In genomic region chr2:154549886-154550189, GRCm38 (mm10) we compare ENCODE assay signal across 11 mouse cellular contexts. TPM values are rescaled to one million over a fixed set of nuclear protein-coding genes. Genes with fewer than 3 reads are reported as not detected.
DNase-seq lines count a peak whose midpoint lies in the region; ATAC-seq and TF ChIP-seq lines count a peak whose summit lies in the region.
"Had no signal": no experiment of that assay in that cellular context is flagged by ENCODE, and none has a peak within 500 bp of the region (broad histone marks: within the 10 kb centered on the region; RNA-seq: fewer than 3 reads in every experiment).

No protein-coding gene starts in this region.

- TF ChIP-seq CTCF in ES-Bruce4 (IDR thresholded peaks at IDR 0.05; ENCODE audit: low read depth, low read length) = peak; percentile 4
- no peak for TF ChIP-seq CTCF in liver, postnatal 0 days (IDR thresholded peaks at IDR 0.05; ENCODE audit: low read depth)

- peak overlapping the region in 1 of 2 experiments; percentile 46; a peak in 2 of 4 replicates for H3K4me3 ChIP-seq in heart, embryonic 14.5 days (ENCODE audit: control insufficient read depth in 1 of 2, insufficient read depth in 1 of 2, low read depth in 1 of 2, low read length in 2 of 2)
- H3K4me3 ChIP-seq in ES-Bruce4 (ENCODE audit: low read depth, low read length) = no peak overlapping the region
- H3K4me3 ChIP-seq in hindbrain, embryonic 11.5 days (ENCODE audit: low read depth, low read length) = peak overlapping the region; percentile 29
- H3K4me3 ChIP-seq in liver, postnatal 0 days (ENCODE audit: low read depth, low read length) = peak overlapping the region; percentile 43

- TF ChIP-seq POLR2A in ES-Bruce4 (IDR thresholded peaks at IDR 0.05; ENCODE audit: insufficient read depth, low read length) = no peak

- H3K4me1 ChIP-seq in heart, embryonic 14.5 days (ENCODE audit: control insufficient read depth in 2 of 2, insufficient read depth in 2 of 2, low read length in 2 of 2) = peaks cover 15 to 24% of the 10 kb centered on the region in 2 experiments
- H3K4me1 ChIP-seq in ES-Bruce4 (ENCODE audit: control insufficient read depth, insufficient read depth, low read length) = peaks cover 2% of the 10 kb centered on the region
- peaks cover 9% of the 10 kb centered on the region; the same call in 1 of the 2 replicates for H3K4me1 ChIP-seq in hindbrain, embryonic 11.5 days (replicated peaks; ENCODE audit: control insufficient read depth, insufficient read depth, low read length)
- H3K4me1 ChIP-seq in liver, postnatal 0 days (ENCODE audit: insufficient read depth) = peaks cover 21% of the 10 kb centered on the region

- H3K36me3 ChIP-seq in heart, embryonic 14.5 days (ENCODE audit: control insufficient read depth, insufficient read depth, low read length) = no peaks in the 10 kb centered on the region
- no peaks in the 10 kb centered on the region for H3K36me3 ChIP-seq in ES-Bruce4 (ENCODE audit: control insufficient read depth, insufficient read depth, low read length, poor library complexity, severe bottlenecking)
- no peaks in the 10 kb centered on the region for H3K36me3 ChIP-seq in hindbrain, embryonic 11.5 days (ENCODE audit: control insufficient read depth, insufficient read depth, low read length)
- no peaks in the 10 kb centered on the region for H3K36me3 ChIP-seq in liver, postnatal 0 days (replicated peaks; ENCODE audit: insufficient read depth, low read length)

- no peak for TF ChIP-seq EP300 in ES-Bruce4 (IDR thresholded peaks at IDR 0.05; ENCODE audit: insufficient read depth, low read depth, low read length)
- TF ChIP-seq EP300 in liver, postnatal 0 days (IDR thresholded peaks at IDR 0.05; ENCODE audit: low read depth) = no peak

- no peaks in the 10 kb centered on the region for H3K9me3 ChIP-seq in heart, embryonic 14.5 days (ENCODE audit: control insufficient read depth, low read length)
- H3K9me3 ChIP-seq in ES-Bruce4 (replicated peaks; ENCODE audit: control insufficient read depth, insufficient read depth, low read length, poor library complexity, severe bottlenecking) = no peaks in the 10 kb centered on the region
- H3K9me3 ChIP-seq in hindbrain, embryonic 11.5 days (ENCODE audit: control insufficient read depth, low read length) = no peaks in the 10 kb centered on the region
- H3K9me3 ChIP-seq in liver, postnatal 0 days (ENCODE audit: low read length) = no peaks in the 10 kb centered on the region

- no peak overlapping the region for H3K9ac ChIP-seq in heart, embryonic 14.5 days (ENCODE audit: low read length)
- H3K9ac ChIP-seq in ES-Bruce4 (ENCODE audit: low read depth, poor library complexity, severe bottlenecking) = 0 out of 2 replicates have a peak overlapping the region, but pooled peaks have one; percentile 36
- H3K9ac ChIP-seq in hindbrain, embryonic 11.5 days (ENCODE audit: low read depth, low read length) = no peak overlapping the region
- H3K9ac ChIP-seq in liver, postnatal 0 days (replicated peaks) = 0 out of 2 replicates have a peak overlapping the region, but pooled peaks have one; percentile 35

- ATAC-seq in heart, embryonic 14.5 days (ENCODE audit: insufficient number of reproducible peaks, insufficient read depth, low FRiP score, low read depth) = no peak; the same call in 1 of the 2 replicates
- no peak for ATAC-seq in hindbrain, embryonic 11.5 days (ENCODE audit: low FRiP score)
- ATAC-seq in liver, postnatal 0 days = no peak
- ATAC-seq in granulocyte monocyte progenitor cell, adult 5-6 weeks (replicated peaks; ENCODE audit: poor library complexity, severe bottlenecking) = no peak
- ATAC-seq: CD4-positive, CD25-positive, alpha-beta regulatory T cell, adult 4 months had no signal

- 13% methylated on average over 20 of the region's 20 CpGs for WGBS in heart, embryonic 14.5 days
- 16% methylated on average over 20 of the region's 20 CpGs for WGBS in hindbrain, embryonic 11.5 days
- 16% methylated on average over 20 of the region's 20 CpGs for WGBS in liver, postnatal 0 days (ENCODE audit: insufficient replicate concordance)

- H3K27ac ChIP-seq in heart, embryonic 14.5 days (replicated peaks in 1 of 2; ENCODE audit: control insufficient read depth in 1 of 2, insufficient read depth in 1 of 2, low read depth in 2 of 2, low read length in 2 of 2) = no peak overlapping the region
- no peak overlapping the region for H3K27ac ChIP-seq in ES-Bruce4 (ENCODE audit: insufficient read depth, low read length)
- H3K27ac ChIP-seq in hindbrain, embryonic 11.5 days (ENCODE audit: low read depth, low read length) = no peak overlapping the region
- no peak overlapping the region for H3K27ac ChIP-seq in liver, postnatal 0 days (ENCODE audit: low read depth)

- peak overlapping the region; percentile 88 for H3K4me2 ChIP-seq in heart, embryonic 14.5 days (ENCODE audit: low read length)
- H3K4me2 ChIP-seq in hindbrain, embryonic 11.5 days (replicated peaks; ENCODE audit: low read depth, low read length) = peak overlapping the region; percentile 76
- peak overlapping the region; percentile 84 for H3K4me2 ChIP-seq in liver, postnatal 0 days (ENCODE audit: low read depth, low read length)

- peaks cover 25% of the 10 kb centered on the region for H3K27me3 ChIP-seq in heart, embryonic 14.5 days (ENCODE audit: control insufficient read depth, insufficient read depth, low read length)
- peaks cover 2% of the 10 kb centered on the region; the same call in 1 of the 2 replicates for H3K27me3 ChIP-seq in ES-Bruce4 (ENCODE audit: control insufficient read depth, insufficient read depth, low read length, poor library complexity, severe bottlenecking)
- H3K27me3 ChIP-seq in hindbrain, embryonic 11.5 days (ENCODE audit: control insufficient read depth, insufficient read depth, low read length) = peaks cover 12% of the 10 kb centered on the region; the same call in 1 of the 2 replicates
- H3K27me3 ChIP-seq in liver, postnatal 0 days (ENCODE audit: insufficient read depth, low read length) = peaks cover 22% of the 10 kb centered on the region

- no peak for DNase-seq in heart, adult 11 months
- DNase-seq in hindbrain, embryonic 11.5 days (ENCODE audit: low spot score) = no peak
- no peak for DNase-seq in liver, postnatal 0 days
- DNase-seq in cerebellum, adult 9-10 months = no peak
- DNase-seq in thymus, postnatal 10 days (ENCODE audit: low spot score in 2 of 2) = no peak

RNA-seq across cellular contexts. Expression of gene Actl10, which starts 1.7 kb away (rescaled TPM):
- 0.35 TPM in 1 of 2 replicates, not detected in the other for polyA plus RNA-seq in heart, embryonic 14.5 days (2014; fragmentation: Nextera tagmentation; extraction: Ambion mirVana)
- not detected in 2 replicates for polyA plus RNA-seq in ES-Bruce4 (2011; ENCODE audit: insufficient read depth, insufficient read length, low read depth, missing spikeins)
- 0.32 and 0.69 TPM in 2 replicates for polyA plus RNA-seq in hindbrain, embryonic 11.5 days (2014; fragmentation: Nextera tagmentation; extraction: Ambion mirVana)
- 0.07 TPM in 1 of 2 replicates, not detected in the other for polyA plus RNA-seq in liver, postnatal 0 days (2015; fragmentation: Nextera tagmentation; extraction: Ambion mirVana)
- not detected in 2 replicates for total RNA-seq in granulocyte monocyte progenitor cell, adult 5-6 weeks (2014; fragmentation: Nextera tagmentation)
- total RNA-seq in granulocyte monocyte progenitor cell, adult 5-6 weeks (2017) = not detected in 2 replicates
- total RNA-seq: gastrocnemius, postnatal 14 days had no signal
- polyA plus RNA-seq: CD4-positive, CD25-positive, alpha-beta regulatory T cell, adult 4 months; urinary bladder, adult 2 months had no signal

RNA-seq across cellular contexts. Expression of gene 1700003F12Rik, which starts 3.0 kb away (rescaled TPM):
- 0.42 and 0.50 TPM in 2 replicates for polyA plus RNA-seq in heart, embryonic 14.5 days (2014; fragmentation: Nextera tagmentation; extraction: Ambion mirVana)
- polyA plus RNA-seq in ES-Bruce4 (2011; ENCODE audit: insufficient read depth, insufficient read length, low read depth, missing spikeins) = not detected in 2 replicates
- 2.5 and 3.0 TPM in 2 replicates for polyA plus RNA-seq in hindbrain, embryonic 11.5 days (2014; fragmentation: Nextera tagmentation; extraction: Ambion mirVana)
- polyA plus RNA-seq in liver, postnatal 0 days (2015; fragmentation: Nextera tagmentation; extraction: Ambion mirVana) = 3.1 and 3.8 TPM in 2 replicates
- total RNA-seq in granulocyte monocyte progenitor cell, adult 5-6 weeks (2014; fragmentation: Nextera tagmentation) = not detected in 2 replicates
- not detected in 2 replicates for total RNA-seq in granulocyte monocyte progenitor cell, adult 5-6 weeks (2017)
- polyA plus RNA-seq: CD4-positive, CD25-positive, alpha-beta regulatory T cell, adult 4 months had no signal

RNA-seq across cellular contexts. Expression of gene Necab3, which starts 8.9 kb away (rescaled TPM):
- polyA plus RNA-seq in heart, embryonic 14.5 days (2014; fragmentation: Nextera tagmentation; extraction: Ambion mirVana) = 1.7 and 1.9 TPM in 2 replicates
- 4.0 and 5.1 TPM in 2 replicates for polyA plus RNA-seq in ES-Bruce4 (2011; ENCODE audit: insufficient read depth, insufficient read length, low read depth, missing spikeins)
- 10.8 and 12.5 TPM in 2 replicates for polyA plus RNA-seq in hindbrain, embryonic 11.5 days (2014; fragmentation: Nextera tagmentation; extraction: Ambion mirVana)
- 0.13 and 0.19 TPM in 2 replicates for polyA plus RNA-seq in liver, postnatal 0 days (2015; fragmentation: Nextera tagmentation; extraction: Ambion mirVana)
- 1.8 and 7.0 TPM in 2 replicates for total RNA-seq in granulocyte monocyte progenitor cell, adult 5-6 weeks (2014; fragmentation: Nextera tagmentation)
- 2.4 TPM in 1 of 2 replicates, not detected in the other for total RNA-seq in granulocyte monocyte progenitor cell, adult 5-6 weeks (2017)

RNA-seq across cellular contexts. Expression of gene E2f1, which starts 19.9 kb away (rescaled TPM):
- 7.2 and 8.6 TPM in 2 replicates for polyA plus RNA-seq in heart, embryonic 14.5 days (2014; fragmentation: Nextera tagmentation; extraction: Ambion mirVana)
- 27.0 and 28.0 TPM in 2 replicates for polyA plus RNA-seq in ES-Bruce4 (2011; ENCODE audit: insufficient read depth, insufficient read length, low read depth, missing spikeins)
- 13.0 and 16.9 TPM in 2 replicates for polyA plus RNA-seq in hindbrain, embryonic 11.5 days (2014; fragmentation: Nextera tagmentation; extraction: Ambion mirVana)
- 7.3 and 7.4 TPM in 2 replicates for polyA plus RNA-seq in liver, postnatal 0 days (2015; fragmentation: Nextera tagmentation; extraction: Ambion mirVana)
- 32.0 and 45.2 TPM in 2 replicates for total RNA-seq in granulocyte monocyte progenitor cell, adult 5-6 weeks (2014; fragmentation: Nextera tagmentation)
- total RNA-seq in granulocyte monocyte progenitor cell, adult 5-6 weeks (2017) = 7.5 and 9.9 TPM in 2 replicates

RNA-seq across cellular contexts. Expression of gene Pxmp4, which starts 53.7 kb away (rescaled TPM):
- polyA plus RNA-seq in heart, embryonic 14.5 days (2014; fragmentation: Nextera tagmentation; extraction: Ambion mirVana) = 31.8 and 33.7 TPM in 2 replicates
- 8.3 and 9.5 TPM in 2 replicates for polyA plus RNA-seq in ES-Bruce4 (2011; ENCODE audit: insufficient read depth, insufficient read length, low read depth, missing spikeins)
- polyA plus RNA-seq in hindbrain, embryonic 11.5 days (2014; fragmentation: Nextera tagmentation; extraction: Ambion mirVana) = 12.8 and 14.1 TPM in 2 replicates
- 64.2 and 68.5 TPM in 2 replicates for polyA plus RNA-seq in liver, postnatal 0 days (2015; fragmentation: Nextera tagmentation; extraction: Ambion mirVana)
- total RNA-seq in granulocyte monocyte progenitor cell, adult 5-6 weeks (2014; fragmentation: Nextera tagmentation) = 8.4 and 15.5 TPM in 2 replicates
- total RNA-seq in granulocyte monocyte progenitor cell, adult 5-6 weeks (2017) = 11.5 and 15.2 TPM in 2 replicates

Comparison
In these comparisons a context has a peak if more than half of its experiments do, and no peak if none do; other contexts are left out.
1. H3K9ac ChIP-seq: peak in ES-Bruce4 (single experiment) and liver, postnatal 0 days (single experiment); none in heart, embryonic 14.5 days (single experiment) and hindbrain, embryonic 11.5 days (single experiment).
2. Peak in every context shown above with its lines, with median percentiles within 50 percentile points of each other: H3K4me2 ChIP-seq.